Mouse (Mus musculus) ZHBTc4 (cell line): ENCODE data around the gene Gm3239.
"Not testable (repeated sequence)": the region's sequence is repeated elsewhere in the genome, so short reads cannot be mapped to it uniquely, and the experiment has no call there.

ENCODE experiments used
- DNase-seq: peaks from one replicate; pipeline ENCODE4 v3.0.0-alpha.2; 2011; ENCODE audit warnings: low read depth, low spot score

The Gm3239 gene

GRCm38 (mm10) chr14:4663892-4664291, at the start of gene Gm3239:
TSS of gene Gm3239 (plus strand) at chr14:4664192.
- DNase-seq, result not testable (repeated sequence)

- not testable (repeated sequence) for DNase-seq
Measured at GRCm38 (mm10) chr14:4632052-4632451, 31.9 kb upstream of the Gm3239 start, which contains the start of gene Gm8159. TSS of gene Gm8159 (plus strand) at chr14:4632352.

GRCm38 (mm10) chr14:4649309-4649708, 14.7 kb upstream of the Gm3239 start:
- DNase-seq, result not testable (repeated sequence)

GRCm38 (mm10) chr14:4650324-4650723, 13.7 kb upstream of the Gm3239 start:
- DNase-seq, result not testable (repeated sequence)

- DNase-seq, result not testable (repeated sequence)
Measured at GRCm38 (mm10) chr14:4708938-4709337, 44.9 kb downstream of the Gm3239 start, which contains the start of gene Gm7876. TSS of gene Gm7876 (plus strand) at chr14:4709238.
